Mouse (Mus musculus): ENCODE measurements around the gene Akr1b3.

The Akr1b3 gene

DNA sequence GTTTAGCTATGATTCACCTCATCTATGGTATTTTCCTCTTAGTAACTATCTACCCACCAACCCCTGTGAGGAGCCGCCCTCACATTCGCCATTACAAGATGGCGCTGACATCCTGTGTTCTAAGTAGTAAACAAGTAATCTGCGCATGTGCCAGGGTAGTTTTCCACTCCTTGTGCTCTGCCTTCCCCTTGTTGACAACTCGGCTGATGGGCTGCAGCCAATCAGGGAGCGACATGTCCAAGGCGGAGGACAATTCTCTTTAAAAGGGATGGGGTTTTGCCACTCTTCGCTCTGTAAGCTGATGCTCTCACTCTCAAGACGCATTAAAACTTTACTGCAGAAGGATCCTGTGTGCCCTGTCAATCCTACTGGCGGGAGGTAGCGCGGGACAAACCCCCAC, 14.5 kb upstream of the Akr1b3 start:
- in situ Hi-C loops (cut with MboI; ENCODE audit: low sequenced_read_pairs), result loop anchor here (25.0 kb wide), 1 partner anchor 430 kb away; no protein-coding TSS in a partner anchor

DNA sequence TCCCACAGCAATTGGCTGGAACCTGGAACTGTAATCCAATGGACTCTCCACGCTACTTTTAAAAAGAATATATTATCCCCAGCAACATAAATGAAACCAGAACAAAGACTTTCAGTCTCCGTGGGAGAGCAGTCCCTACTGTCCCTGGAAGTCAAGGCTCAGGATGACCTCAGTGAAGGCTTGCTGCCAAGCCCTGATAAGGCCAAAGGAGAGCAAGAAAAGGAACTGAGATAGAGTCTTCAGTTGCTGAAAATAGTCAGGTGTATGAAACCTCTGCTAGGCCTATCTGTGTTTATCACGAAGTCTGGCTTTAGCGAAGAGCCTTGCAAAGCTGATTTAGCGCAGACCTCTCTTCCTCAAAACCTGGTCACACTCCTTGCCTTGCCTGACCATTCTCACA, 14.1 kb upstream of the Akr1b3 start:
- in situ Hi-C loops (cut with MboI; ENCODE audit: low sequenced_read_pairs), result loop anchor here (25.0 kb wide), 1 partner anchor 431 kb away; no protein-coding TSS in a partner anchor

DNA sequence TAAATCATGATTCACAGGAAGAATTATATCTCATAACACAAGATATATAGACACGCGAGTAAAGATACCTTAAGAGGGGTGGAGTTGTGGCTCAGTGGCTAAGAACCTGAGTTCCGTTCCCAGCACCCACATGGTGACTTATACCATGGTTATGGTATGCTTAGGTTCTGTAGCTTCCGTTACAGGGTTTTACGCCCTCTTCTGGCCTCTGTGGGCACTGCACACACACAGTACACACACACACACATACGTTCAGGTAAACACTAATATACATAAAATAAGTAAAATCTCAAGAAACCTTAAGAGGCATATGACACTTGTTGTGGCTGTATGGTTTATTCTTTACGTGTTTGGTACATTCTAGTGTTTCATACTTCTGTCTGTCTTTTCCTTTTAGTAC, 4.8 kb upstream of the Akr1b3 start:
- in situ Hi-C loops (cut with MboI; ENCODE audit: low sequenced_read_pairs), result no loop called here

DNA sequence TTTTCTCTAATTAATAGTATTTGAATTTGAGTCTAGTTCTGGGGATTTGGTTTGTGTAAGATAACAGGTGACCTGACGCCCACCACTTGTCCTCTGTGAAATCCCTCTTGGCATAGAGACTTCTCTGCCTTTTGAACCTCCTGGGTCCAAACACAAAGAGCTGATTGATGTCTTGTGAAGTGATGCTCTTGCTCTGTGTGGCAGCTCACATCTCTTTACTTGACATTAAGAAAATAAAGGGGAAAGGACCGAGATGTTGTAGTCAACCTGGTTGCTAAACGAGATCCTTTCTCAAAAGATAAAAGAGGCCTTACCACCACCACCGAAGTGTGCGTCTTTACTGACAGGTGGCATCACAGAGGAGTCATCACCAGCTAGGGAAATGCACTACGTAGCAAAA, 1.4 kb upstream of the Akr1b3 start:
- in situ Hi-C loops (cut with MboI; ENCODE audit: low sequenced_read_pairs), result no loop called here

- in situ Hi-C loops (cut with MboI; ENCODE audit: low sequenced_read_pairs), result no loop called here
These were observed 894 bp upstream of the Akr1b3 start for GRCm38 (mm10) chr6:34318172-34318571.

GRCm38 (mm10) chr6:34313921-34314320, 3.4 kb downstream of the Akr1b3 start:
- in situ Hi-C loops (cut with MboI; ENCODE audit: low sequenced_read_pairs), result no loop called here

DNA sequence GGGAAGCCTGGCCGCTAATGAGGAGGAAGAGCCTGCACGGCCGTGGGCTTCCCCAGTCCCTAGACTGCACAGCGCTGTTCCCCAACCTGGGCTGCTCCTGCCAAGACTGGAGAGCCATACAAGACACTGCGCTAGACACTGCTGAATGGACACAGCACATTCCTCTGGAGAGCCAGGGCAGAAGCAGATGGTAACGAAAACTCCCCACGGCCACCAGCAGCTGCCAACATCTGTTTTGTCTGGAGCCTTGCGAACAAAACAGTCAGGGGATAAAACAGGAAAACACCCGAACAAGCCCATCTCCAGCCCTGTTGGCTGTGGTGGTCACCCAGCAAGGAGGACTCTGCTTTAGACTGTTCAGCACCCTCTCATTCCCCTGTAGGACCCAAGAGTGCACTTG, 3.9 kb downstream of the Akr1b3 start:
- in situ Hi-C loops (cut with MboI; ENCODE audit: low sequenced_read_pairs), result no loop called here

DNA sequence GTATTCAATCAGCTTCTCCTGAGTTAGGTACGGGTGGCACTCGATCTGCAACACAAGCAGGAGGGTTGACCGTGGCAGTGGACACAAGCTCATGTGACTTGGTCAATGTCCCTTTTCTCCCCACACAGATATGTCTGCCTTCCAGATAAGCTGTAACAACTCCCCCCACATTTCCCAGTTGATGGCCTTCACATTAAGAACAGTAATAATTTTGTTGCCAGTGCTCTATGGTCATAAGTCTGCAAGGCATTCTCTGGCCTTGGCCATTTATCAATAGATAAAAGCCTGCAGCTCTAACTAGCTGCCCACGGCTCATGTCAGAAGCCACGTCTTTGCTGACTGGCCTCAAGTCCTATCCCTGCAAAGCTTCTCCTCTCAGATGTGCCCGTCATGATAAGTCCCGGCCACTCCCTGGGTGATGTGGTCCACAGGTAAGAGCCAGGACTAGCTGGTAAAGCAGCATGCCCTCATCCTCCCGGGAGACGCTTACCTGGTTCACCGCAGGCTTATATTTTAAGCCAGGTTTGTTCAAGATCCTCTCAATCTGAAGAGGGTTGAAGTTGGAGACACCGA, 7.2 kb downstream of the Akr1b3 start:
- in situ Hi-C loops (cut with MboI; ENCODE audit: low sequenced_read_pairs), result no loop called here

DNA sequence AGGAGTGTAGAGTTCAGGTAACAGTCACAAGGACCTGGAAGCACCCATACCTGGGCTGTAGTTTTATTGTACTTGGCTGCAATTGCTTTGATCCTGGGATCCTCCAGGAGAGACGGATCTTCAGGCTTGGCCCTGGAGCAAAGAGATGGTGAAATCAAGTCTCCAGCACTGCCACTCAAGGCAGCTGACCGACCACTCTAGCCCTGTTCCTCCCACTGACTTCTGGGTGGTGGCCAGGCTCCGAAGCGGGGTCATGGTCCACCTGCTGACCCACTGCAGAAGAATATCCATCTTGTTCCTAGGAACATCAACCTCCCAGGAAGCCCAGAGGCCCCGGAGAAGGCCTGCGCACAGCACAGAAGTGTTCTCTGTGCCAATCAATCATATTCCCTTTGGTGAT, 7.8 kb downstream of the Akr1b3 start:
- in situ Hi-C loops (cut with MboI; ENCODE audit: low sequenced_read_pairs), result no loop called here

GRCm38 (mm10) chr6:34306797-34307196, 10.5 kb downstream of the Akr1b3 start:
- in situ Hi-C loops (cut with MboI; ENCODE audit: low sequenced_read_pairs), result no loop called here

- in situ Hi-C loops (cut with MboI; ENCODE audit: low sequenced_read_pairs), result no loop called here
These were observed 12.5 kb downstream of the Akr1b3 start for GRCm38 (mm10) chr6:34304675-34305241.

GRCm38 (mm10) chr6:34297055-34297454, 20.2 kb downstream of the Akr1b3 start:
- in situ Hi-C loops (cut with MboI; ENCODE audit: low sequenced_read_pairs), result loop anchor here (10.0 kb wide), 2 partner anchors 48 to 158 kb away; no protein-coding TSS in a partner anchor

DNA sequence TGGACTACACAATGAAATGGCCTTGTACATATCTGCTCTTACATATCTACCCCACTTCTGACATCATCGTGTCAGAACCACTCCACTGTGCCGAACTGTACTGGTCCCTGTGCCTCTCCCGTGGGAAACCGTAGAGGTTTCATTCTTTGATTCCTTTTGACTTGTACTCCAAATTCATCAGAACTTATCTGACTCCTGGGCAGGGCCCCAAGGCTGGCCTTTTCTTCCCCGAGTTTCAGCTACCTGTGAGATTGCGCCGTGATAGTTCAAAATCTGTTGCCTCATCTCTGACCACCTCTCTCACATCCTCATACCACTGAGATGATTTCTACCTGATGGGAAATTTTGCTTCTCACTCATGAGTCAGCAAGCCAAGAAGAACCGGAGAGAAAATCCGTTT, 21.8 kb downstream of the Akr1b3 start:
- in situ Hi-C loops (cut with MboI; ENCODE audit: low sequenced_read_pairs), result loop anchor here (10.0 kb wide), 2 partner anchors 49 to 159 kb away; no protein-coding TSS in a partner anchor

DNA sequence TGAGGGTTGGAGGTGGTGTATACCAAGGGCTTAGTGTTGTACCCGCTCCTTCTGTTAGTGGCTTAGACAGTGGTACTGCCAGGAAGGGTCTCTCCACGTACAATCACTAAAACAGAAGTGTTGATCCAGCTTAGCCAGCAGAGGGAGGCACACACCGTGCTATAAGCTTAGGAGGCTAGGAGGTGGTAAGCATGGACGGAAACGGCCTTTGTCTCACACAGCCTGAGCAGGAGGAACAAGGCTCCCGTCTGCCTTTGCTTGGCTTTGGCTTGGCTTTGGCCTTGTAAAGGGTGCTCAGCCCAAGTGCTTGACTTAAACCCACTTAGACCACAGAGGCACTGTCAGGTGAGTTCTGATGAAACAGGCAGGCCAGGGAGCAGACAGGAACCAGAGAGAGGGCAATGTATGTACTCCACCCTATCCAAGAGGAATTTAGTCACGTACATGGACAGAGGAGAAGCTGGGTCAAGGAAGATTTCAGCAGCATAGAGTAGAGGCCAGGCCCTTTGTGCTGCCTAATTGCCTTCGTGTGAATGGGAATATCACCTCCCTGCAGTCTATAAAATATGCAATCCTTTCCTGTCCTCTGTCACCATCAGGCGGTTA, 24.3 kb downstream of the Akr1b3 start:
- in situ Hi-C loops (cut with MboI; ENCODE audit: low sequenced_read_pairs), result loop anchor here (10.0 kb wide), 2 partner anchors 52 to 162 kb away; no protein-coding TSS in a partner anchor

DNA sequence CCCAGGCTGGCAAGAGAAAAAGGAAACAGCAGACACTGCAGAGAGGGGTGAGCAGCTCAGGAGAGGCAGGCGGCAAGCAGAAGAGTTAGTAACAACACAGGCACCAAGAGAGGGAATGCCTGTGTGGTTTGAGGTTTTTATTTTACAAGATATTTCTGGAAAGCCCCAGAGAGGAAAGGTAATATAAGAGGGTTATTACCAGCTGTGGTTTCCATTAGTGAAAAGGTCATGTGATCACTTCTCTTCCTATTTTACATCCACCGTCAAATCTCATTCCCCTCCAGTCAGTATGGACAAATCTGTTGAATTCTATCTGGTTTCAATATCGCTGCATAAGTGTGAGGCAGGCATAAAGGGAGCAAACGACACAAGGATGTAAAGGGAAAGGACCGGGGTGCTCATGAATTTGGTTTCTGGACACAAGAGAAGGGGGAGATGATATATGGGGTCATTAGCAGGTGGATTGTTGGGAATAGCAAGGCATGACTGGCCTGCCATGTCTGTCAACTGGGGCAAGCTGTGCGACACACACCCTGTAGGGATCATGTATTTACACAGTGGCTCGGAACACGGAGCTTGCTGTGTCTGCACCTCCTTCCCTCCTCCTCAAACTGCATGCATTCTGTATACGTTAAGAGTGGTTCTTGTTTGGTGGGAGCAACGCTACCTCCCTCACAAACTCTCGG, 24.9 kb downstream of the Akr1b3 start:
- in situ Hi-C loops (cut with MboI; ENCODE audit: low sequenced_read_pairs), result loop anchor here (10.0 kb wide), 2 partner anchors 52 to 162 kb away; no protein-coding TSS in a partner anchor

DNA sequence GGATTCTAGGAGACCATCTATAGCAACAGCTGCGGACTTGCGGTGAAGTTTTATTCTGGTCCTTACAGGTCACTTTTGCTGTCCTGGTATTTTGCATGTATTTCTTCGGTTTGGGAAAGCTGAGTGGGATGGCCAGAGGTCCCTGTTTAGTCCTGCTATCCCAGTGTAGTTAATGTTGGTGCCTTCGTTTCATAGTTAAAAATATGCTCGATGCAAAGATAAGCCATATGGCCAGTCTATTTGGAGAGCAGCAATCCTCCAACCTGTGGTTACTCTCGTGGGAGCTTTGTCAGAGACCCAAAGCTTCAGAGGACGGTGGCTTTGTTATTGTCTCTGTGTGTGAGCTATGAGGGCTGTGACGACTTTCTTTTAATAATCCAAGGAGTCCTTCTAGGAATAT, 26.6 kb downstream of the Akr1b3 start:
- in situ Hi-C loops (cut with MboI; ENCODE audit: low sequenced_read_pairs), result loop anchor here (10.0 kb wide), 2 partner anchors 54 to 164 kb away; no protein-coding TSS in a partner anchor

DNA sequence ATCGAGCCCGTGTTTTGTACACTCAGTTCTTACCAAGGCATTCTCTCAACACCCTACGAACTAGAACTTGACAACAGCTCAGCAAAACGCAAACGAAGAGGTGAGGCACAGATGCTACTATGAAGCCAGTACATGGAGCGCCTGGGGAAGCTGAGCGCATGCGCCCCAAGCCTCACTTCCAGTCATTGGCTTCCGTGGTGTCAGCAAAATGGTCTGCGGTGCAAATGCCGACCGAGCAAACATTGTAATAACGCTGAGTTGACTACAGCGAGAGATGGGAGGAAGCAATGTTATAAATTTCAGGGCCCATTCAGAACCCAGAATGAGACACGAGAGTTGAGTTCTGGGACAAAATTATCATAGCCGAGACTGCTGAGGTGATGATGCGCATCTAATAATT, 27.2 kb downstream of the Akr1b3 start:
- in situ Hi-C loops (cut with MboI; ENCODE audit: low sequenced_read_pairs), result loop anchor here (10.0 kb wide), 2 partner anchors 55 to 165 kb away; no protein-coding TSS in a partner anchor

DNA sequence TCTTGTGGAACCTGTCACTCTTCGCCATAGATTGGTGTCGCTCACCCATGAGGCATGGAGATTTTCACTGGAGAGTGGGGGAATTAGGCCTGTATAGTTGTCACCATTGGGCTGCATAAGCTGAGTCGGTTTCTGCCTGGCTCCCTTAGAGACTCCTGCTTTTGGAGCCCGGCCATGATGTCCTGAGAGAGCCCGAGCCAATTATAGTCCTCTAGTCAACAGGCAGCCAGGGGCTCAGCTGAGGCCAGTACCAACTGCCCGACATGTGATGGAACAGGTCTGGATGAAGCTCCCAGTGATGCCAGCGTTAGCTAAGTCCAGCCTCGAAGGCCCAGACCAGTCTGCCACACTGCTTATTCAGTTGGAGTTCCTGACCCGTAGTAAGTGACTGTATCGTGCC, 29.2 kb downstream of the Akr1b3 start:
- in situ Hi-C loops (cut with MboI; ENCODE audit: low sequenced_read_pairs), result no loop called here

DNA sequence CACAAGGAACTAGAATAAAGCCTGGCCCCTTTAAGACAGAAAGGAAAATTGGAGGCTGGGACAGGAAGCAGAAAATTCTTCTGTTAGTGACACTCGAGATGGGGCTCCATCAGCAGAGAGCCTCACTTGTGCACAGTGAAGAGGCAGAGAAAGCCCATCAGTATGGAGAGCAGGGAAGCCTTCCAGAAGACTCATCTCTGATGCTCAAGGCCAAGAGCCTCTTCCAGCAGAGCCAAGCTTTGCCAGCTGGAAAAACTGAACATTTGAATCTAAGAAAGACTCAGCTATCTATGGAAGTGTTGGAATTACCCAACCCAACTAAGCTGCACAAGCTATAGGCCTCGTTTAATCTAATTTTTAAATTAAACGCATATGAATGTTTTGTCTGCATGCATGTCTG, 30.4 kb downstream of the Akr1b3 start:
- in situ Hi-C loops (cut with MboI; ENCODE audit: low sequenced_read_pairs), result no loop called here

DNA sequence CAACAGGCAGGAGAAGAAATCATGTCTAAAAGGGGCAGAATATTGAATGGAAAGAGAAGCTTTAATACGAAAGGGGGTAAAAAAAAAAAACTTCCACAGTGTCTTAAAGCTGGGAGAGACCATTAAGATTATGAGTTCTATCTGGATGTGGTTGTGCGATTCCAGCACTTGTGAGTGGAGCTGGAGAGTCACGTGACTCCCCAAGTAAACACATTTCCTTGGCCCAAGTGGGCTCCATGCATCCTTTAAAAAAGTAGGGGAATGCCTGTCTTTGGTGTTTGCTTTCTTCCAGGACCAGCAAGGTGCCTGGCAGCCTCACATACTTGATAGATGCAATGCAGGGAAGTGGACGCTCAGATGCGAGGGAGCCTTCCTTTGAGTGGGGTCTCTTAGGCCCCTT, 38.9 kb downstream of the Akr1b3 start:
- in situ Hi-C loops (cut with MboI; ENCODE audit: low sequenced_read_pairs), result no loop called here

DNA sequence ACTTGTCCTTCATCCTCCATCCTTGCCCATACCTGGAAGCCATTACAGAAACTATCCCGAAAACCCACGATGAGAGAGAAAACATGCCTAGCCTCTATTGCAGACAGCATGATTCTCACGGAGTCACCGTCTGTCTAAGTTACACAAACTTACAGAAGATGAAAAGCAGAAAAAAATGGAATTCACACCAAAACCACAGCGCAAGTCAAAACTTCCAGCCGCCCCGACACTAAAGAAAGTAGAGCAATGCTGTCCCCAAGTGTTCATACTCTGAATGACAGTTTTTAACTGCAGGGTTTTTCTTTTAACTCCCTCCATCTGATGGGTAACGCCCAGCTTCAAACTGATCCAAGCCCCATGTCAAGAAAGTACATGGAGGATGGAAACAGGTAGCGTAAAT, 39.6 kb downstream of the Akr1b3 start:
- in situ Hi-C loops (cut with MboI; ENCODE audit: low sequenced_read_pairs), result no loop called here

DNA sequence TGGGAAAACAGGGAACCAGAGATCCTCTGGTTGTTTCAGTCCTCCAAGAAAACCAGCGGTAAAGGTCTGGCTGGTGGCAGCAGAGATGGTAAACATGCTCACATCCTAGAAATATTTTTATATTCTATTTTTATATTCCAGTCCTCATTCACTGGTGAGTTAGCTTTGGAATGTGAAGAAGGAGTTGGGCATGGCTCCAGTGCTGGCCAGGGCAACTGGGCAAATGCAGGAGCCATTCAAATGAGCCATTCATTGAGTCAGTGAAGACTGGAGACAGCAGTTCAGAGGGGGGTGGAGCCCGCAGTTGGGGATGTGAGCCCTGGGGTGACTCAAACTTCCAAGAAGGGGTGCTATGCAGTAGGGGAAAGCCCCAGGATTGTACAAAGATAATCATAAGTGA, 42.9 kb downstream of the Akr1b3 start:
- in situ Hi-C loops (cut with MboI; ENCODE audit: low sequenced_read_pairs), result no loop called here

All from CH12F3 (cell line).